Mouse (Mus musculus): ENCODE data around the gene 4930512M02Rik.
"Not testable (repeated sequence)": the region's sequence is repeated elsewhere in the genome, so short reads cannot be mapped to it uniquely, and the experiment has no call there.

4930512M02Rik gene

DNA sequence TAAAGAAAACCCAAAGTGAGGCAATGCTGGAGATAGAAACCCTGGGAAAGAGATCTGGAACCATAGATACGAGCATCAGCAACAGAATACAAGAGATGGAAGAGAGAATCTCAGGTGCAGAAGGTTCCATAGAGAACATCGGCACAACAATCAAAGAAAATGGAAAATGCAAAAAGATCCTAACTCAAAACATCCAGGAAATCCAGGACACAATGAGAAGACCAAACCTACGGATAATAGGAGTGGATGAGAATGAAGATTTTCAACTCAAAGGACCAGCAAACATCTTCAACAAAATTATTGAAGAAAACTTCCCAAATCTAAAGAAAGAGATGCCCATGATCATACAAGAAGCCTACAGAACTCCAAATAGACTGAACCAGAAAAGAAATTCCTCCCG lies at the start of gene 4930512M02Rik:
Gene 4930512M02Rik, minus strand, starts transcription at position 101 of the 400 bp plus-strand sequence.
- not testable (repeated sequence) for DNase-seq

DNA sequence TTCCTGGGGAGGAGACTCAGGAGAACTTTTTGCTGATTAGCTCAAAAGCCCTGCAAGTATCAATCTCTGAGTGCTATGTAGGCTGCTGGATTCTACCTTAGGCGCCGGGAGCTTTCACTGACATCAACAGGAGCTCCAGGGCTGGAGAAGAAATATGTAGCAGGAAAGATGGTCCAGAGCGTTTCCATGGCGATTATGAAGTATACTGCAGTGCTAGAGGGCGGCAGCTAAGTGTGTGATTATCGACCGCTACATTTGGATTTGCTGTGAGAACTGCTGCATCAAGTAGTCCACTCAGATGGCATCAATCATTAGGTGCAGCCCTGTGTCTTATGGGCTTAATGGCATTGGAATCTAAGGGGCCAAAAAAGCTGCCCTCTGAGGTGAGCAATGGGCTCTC lies 49.5 kb upstream of the 4930512M02Rik start:
- no peak for DNase-seq

DNA sequence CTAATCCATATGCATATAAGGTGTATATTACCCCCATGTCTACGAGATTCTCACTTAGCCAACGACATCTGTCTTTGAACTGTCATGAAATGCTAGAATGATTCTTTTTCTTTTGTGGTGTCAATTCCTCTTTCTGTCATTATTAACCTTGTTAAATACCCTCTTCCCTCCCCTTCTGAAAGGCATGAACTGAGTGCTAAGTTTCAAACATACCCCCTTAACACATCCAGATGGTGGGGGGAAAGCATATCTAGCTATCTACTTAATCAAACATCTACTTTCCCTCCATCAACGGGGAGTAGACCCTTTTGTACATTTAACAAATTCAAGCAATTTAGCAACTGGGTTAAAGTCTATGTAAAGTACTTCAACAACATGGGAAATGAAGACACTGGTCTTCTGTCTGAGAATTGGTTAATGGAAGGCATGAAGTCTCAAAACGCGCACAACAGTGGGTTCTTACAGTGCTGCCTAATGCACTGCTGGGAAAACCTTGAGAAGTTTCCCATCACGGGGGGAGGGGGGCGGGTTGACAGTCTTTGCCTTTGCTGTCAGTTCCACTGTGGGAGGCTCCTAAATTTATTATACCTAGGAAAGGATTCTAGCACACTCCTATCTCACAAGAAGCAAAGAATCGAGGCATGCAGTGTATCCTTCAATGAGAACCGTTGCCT lies 48.6 kb upstream of the 4930512M02Rik start:
- no peak for DNase-seq

- no peak for DNase-seq
Observed at GRCm38 (mm10) chr11:11675063-11675462, 47.4 kb upstream of the 4930512M02Rik start.

GRCm38 (mm10) chr11:11672974-11673373 lies 45.3 kb upstream of the 4930512M02Rik start:
- no peak for DNase-seq

DNA sequence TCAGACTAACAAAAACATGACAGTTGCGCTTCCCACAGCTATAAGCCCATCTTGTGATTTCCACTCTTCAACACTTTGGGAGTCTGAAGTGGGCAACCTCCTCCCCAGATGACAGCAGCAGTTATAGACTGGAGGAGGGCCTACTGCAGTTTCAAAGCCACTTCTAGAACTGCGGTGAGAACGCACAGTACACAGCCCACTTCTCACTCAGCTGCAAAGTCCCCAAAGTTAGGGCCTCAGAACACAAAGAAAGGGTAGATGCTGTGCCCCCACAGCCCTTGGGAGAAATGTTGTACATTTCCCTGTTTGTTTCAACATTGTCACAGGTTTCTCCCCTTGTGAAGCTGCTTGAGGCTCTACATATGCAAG lies 40.3 kb upstream of the 4930512M02Rik start:
- peak in 1 of 2 experiments; percentile 69 for DNase-seq

- no peak for DNase-seq
Observed at GRCm38 (mm10) chr11:11667254-11667921, 39.8 kb upstream of the 4930512M02Rik start.

GRCm38 (mm10) chr11:11660651-11661050 lies 33.0 kb upstream of the 4930512M02Rik start:
- no peak for DNase-seq

GRCm38 (mm10) chr11:11658834-11659233 lies 31.2 kb upstream of the 4930512M02Rik start:
- DNase-seq, result no peak

DNA sequence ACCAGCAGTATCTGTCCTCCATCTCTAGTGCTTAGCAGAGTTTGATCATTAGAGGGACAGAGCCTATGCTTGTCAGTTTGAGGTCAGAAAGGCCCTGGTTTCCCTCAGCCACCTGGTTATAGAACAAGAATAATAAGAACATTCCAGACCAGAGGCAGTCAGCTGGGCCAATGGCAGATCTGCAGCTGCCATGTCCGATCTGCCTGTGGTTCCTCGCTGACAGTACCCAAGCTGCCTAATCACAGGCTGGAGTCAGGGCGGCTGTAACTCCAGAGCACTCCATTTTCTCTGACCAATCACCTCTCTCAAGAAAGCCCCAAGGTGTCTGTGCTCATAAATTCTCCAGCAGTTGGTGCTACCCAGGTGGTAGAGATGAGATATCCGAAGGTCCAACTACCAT lies 30.0 kb upstream of the 4930512M02Rik start:
- no peak for DNase-seq

GRCm38 (mm10) chr11:11656995-11657530 lies 29.4 kb upstream of the 4930512M02Rik start:
- DNase-seq, result peak; percentile 51 to 77

DNA sequence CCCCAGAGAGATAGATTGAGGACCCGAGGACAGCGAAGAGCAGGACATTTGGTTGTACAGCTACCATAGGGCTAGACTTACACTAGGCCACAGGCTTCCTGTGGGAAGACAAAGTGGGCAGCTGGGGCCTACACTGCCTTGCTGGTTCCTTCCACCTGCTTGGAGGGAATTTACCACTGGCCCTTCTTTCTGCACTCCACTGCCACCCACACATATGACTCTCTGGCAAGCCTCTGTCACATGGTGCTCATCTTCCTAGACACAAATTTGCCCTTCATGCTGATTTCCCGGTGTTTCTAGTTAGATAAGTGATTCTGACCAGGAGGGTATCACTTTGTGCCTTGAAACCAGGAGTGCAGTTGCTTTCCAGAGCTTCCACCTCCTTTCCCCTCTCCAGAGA lies 28.8 kb upstream of the 4930512M02Rik start:
- no peak for DNase-seq

DNA sequence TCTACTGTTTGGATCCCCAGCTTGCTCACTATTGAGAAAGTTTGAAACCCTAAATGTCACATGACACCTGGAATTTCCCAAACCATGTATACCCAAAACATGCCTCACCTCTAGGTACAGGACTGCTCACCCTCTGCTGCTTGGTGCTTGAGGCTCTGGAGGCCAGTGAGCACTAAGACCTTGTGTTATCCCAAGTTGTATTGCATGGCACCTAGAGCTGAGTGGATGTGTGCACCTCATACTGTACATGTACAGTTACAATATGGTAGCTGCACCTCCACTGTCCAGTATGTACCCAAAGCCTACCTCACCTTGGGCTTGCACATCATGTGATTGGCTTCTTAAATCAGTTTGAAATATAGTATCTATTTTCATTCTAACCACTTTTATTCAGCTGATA lies 16.7 kb upstream of the 4930512M02Rik start:
- DNase-seq, result no peak

DNA sequence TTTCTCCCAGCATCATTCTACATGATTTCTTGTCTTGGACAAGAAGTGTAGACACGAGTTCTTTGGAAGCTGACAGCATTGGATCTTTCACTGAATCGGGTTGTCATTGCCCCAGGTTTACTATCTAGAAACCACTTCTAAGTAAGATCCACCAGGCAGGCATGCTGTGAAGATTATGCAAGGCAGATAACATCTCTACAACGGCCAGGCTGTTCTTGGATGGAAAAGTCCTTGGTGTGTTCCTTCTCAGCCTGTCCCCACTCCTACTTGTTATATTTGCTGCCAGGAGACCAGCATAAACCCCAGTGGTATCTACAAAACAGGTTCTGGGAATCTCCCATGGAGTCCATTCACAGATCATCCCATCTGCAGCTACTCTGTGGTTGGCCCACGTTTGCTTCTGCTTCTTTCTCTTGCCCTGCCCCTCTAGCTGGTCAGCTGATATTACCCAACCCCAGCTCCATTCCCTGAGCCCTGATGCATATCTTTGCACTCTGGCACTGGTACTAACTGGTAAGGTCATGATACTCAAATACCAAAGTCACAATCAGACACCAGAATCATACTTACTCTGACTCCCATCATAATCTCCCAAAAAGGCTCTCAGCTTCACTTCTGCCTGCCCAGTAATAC lies 3.4 kb downstream of the 4930512M02Rik start:
- DNase-seq, result no peak

- DNase-seq, result no peak
Observed at GRCm38 (mm10) chr11:11609243-11609642, 18.4 kb downstream of the 4930512M02Rik start.

GRCm38 (mm10) chr11:11587327-11587726 lies 40.3 kb downstream of the 4930512M02Rik start:
- no peak for DNase-seq

DNA sequence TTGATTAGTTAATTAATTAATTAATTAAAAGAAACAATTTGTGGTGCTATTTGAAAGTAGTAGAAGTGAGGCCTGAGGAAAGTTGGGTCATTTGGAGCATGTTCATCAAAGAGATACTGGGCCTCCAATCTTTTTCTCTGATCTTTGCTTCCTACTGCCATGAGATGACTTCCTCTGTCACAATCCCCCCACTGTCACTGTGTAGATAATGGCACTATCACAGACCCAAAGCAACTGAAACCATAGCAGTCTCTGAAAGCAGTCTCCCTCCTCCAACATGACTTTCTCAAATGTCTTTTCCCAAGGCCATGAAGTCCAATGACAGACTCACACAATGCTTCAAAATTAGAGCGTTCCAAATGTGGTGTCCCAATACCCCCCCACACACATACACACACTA lies 41.2 kb downstream of the 4930512M02Rik start:
- DNase-seq, result no peak

DNA sequence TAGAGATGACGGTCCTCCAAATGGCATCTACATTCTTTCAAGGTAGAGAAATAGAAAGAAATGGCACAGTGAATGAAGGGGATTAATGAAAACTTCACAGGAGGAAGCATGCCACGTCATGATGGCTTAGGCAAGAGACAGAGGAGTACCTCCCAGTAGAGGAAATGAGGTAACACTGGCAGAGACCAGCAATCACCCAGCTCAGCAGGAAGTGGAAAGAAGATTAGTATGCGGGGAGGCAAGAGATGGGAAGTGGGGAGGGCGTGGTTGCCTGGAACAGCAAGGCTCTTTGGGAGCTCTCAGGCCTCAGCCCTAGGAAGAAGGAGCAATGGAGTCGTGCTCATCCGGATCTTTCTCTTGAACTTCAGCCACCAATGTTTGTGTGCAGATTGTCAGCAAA lies 53.9 kb downstream of the 4930512M02Rik start:
- DNase-seq, result peak; percentile 40 to 63

- DNase-seq, result no peak
Observed at GRCm38 (mm10) chr11:11570747-11571146, 56.9 kb downstream of the 4930512M02Rik start.

- DNase-seq, result peak; percentile 48 to 80
Observed at GRCm38 (mm10) chr11:11569466-11570132, 58.0 kb downstream of the 4930512M02Rik start.

- DNase-seq, result no peak
Observed at GRCm38 (mm10) chr11:11568033-11568432, 59.6 kb downstream of the 4930512M02Rik start.

GRCm38 (mm10) chr11:11565146-11565820 lies 62.4 kb downstream of the 4930512M02Rik start:
- DNase-seq, result peak; percentile 36 to 57
